Mouse (Mus musculus): ENCODE results near the gene Castor1. TPM values are rescaled to one million over a fixed set of nuclear protein-coding genes. Genes with fewer than 3 reads are reported as not detected.
A peak's percentile ranks its signal among the peaks of the same experiment; 100 is the strongest.

Castor1 gene
- polyA plus RNA-seq, 1 experiment from 2014 or later: 3.1 TPM

DNA sequence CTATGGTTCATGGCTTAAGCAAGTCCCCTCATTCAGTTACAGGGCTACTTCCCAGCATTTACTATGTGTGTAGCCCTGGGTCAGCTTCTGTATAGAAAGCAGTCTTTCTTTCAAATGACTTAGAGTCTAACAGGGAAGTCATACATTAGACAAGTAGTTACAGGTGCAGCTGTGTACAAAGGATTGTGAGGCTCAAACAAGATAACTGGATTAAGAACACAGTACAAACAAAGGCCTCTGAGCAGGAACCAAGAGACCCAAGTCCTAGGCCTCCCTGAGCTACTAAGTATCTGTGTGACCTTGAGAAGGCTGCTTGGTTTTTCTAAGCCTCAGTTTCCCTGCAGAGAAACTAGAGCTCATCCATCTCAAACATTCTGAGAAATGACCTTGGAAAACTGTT lies 24.6 kb upstream of the Castor1 start:
- H3K4me2 ChIP-seq (replicated peaks): no peak overlapping the region
- H3K27ac ChIP-seq: no peak overlapping the region
- H3K36me3 ChIP-seq: no peaks in the 10 kb centered on the region
- no peaks in the 10 kb centered on the region for H3K9me3 ChIP-seq
- H3K4me3 ChIP-seq (replicated peaks): no peak overlapping the region
- no peak for ATAC-seq
- H3K27me3 ChIP-seq (replicated peaks): no peaks in the 10 kb centered on the region
- H3K4me1 ChIP-seq (replicated peaks): peaks cover 27% of the 10 kb centered on the region
- H3K9ac ChIP-seq: no peak overlapping the region

DNA sequence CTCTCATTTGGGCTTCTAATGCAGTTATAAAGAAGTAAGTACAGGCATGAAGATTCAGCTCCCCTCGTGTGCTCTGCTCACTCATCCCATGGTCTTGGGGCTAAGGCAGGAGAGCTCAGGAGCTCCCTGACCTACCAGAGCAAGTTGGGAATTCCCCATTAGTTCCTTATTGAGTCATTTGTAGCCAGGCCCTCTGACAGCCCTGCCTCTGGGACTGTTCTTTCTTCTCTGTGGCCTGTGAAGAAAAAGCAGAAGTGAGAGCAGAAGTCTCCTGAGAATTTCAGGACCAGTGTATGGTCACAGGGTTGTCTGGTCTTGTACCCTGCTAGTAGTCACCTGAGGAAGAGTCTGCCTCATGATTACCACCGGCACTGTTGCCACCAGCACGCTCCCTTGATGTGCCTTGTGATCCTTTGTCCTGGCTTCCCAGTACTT lies 22.4 kb upstream of the Castor1 start:
- Histone ChIP-seq H3K9ac (no peak overlapping the region), H3K27ac (no peak overlapping the region), H3K9me3 (no peaks in the 10 kb centered on the region), H3K4me2 (replicated peaks) (no peak overlapping the region), H3K36me3 (no peaks in the 10 kb centered on the region), H3K4me1 (replicated peaks) (peaks cover 22% of the 10 kb centered on the region; the same call in 1 of the 2 replicates), H3K4me3 (replicated peaks) (no peak overlapping the region), H3K27me3 (replicated peaks) (no peaks in the 10 kb centered on the region)
- no peak for ATAC-seq
- WGBS: 80% methylated on average over 3 of the region's 3 CpGs

DNA sequence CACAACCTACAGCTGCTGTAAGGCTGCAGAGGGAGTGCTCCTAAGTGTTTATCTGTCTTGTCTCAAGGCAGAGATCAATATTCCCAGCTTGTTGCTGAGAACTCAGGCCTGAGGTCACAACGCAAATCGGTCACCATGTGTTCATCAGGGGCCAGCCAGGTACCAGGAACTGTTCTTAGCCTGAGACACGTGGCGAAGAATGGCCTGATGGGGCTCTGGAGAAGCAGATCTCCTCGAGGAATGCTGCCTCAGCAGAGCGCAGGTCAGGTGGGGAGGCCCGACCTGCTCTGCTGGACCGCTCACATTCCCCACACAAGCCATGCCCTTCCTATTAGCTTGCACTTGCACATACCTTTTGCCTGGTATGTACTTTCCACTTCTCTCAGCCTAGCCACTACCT lies 21.4 kb upstream of the Castor1 start:
- Histone ChIP-seq H3K36me3 (no peaks in the 10 kb centered on the region), H3K4me3 (replicated peaks) (no peak overlapping the region), H3K9ac (no peak overlapping the region), H3K27me3 (replicated peaks) (no peaks in the 10 kb centered on the region), H3K27ac (no peak overlapping the region), H3K4me2 (replicated peaks) (no peak overlapping the region), H3K9me3 (no peaks in the 10 kb centered on the region), H3K4me1 (replicated peaks) (peaks cover 17% of the 10 kb centered on the region; the same call in 1 of the 2 replicates)
- peak; percentile 80 for ATAC-seq
- 37% methylated on average over 8 of the region's 8 CpGs for WGBS

DNA sequence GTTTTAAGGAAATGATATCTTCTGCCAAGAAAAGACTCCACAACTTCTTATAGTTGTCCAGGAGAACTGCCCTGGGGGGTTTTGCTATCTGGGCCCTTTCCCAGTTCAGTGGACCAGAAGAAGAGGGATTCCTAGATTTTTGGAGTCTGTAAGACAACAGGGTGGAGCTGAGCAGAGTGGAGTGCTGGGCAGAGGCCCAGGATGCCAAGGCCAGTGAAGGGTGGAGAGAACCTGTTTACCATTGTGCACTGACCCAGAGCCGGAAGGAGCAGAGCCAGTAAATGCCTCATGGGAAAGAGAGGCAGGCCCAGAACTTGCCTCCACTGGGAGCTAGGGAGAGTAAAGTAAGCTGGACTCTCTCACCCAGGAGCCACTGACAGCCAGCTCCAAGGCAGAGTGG lies 20.3 kb upstream of the Castor1 start:
- Histone ChIP-seq H3K9me3 (no peaks in the 10 kb centered on the region), H3K27me3 (replicated peaks) (no peaks in the 10 kb centered on the region), H3K4me1 (replicated peaks) (peaks cover 10% of the 10 kb centered on the region; the same call in 1 of the 2 replicates), H3K27ac (no peak overlapping the region), H3K4me3 (replicated peaks) (no peak overlapping the region), H3K9ac (no peak overlapping the region), H3K4me2 (replicated peaks) (no peak overlapping the region), H3K36me3 (no peaks in the 10 kb centered on the region)
- 61% methylated on average over 1 of the region's 1 CpGs for WGBS
- no peak for ATAC-seq

DNA sequence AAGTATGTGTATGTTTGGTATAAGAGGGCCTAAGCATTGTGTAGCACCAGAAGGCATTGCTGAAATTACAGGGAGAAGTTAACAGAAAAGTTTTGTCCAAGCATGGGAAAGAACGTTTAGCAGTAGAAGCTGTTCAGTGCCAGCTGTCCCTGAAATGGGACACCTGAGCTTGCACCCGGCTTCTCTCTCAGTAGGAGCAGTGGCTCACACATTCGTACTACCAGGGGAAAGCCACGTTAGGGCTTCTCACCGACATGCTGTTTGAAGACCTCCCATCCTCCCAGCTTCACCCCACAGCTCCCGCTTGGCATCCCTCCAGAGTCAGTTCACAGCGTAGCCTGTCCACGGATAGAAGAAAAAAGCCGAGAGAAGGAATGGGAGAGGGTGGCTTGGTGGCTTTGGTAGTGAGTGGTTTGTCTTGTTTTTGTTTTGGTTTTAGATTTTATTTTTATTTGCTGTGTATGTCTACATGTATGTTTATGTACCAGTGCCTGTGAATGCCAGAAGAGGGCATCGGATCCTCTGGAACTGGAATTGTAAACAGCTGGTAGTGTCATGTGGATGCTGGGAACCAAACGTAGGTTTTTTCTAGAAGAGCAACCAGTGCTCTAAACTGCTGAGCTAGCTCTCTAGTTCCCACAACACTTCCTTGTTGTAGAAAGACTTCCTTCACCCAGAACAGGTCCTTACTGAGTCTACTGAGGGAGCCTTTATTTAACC lies 15.9 kb upstream of the Castor1 start:
- WGBS: 60% methylated on average over 11 of the region's 11 CpGs
- Histone ChIP-seq H3K9me3 (no peaks in the 10 kb centered on the region), H3K4me2 (replicated peaks) (no peak overlapping the region), H3K27me3 (replicated peaks) (no peaks in the 10 kb centered on the region), H3K36me3 (no peaks in the 10 kb centered on the region), H3K27ac (no peak overlapping the region), H3K4me1 (replicated peaks) (peaks cover 10% of the 10 kb centered on the region; the same call in 1 of the 2 replicates), H3K9ac (no peak overlapping the region), H3K4me3 (replicated peaks) (no peak overlapping the region)
- ATAC-seq: no peak

DNA sequence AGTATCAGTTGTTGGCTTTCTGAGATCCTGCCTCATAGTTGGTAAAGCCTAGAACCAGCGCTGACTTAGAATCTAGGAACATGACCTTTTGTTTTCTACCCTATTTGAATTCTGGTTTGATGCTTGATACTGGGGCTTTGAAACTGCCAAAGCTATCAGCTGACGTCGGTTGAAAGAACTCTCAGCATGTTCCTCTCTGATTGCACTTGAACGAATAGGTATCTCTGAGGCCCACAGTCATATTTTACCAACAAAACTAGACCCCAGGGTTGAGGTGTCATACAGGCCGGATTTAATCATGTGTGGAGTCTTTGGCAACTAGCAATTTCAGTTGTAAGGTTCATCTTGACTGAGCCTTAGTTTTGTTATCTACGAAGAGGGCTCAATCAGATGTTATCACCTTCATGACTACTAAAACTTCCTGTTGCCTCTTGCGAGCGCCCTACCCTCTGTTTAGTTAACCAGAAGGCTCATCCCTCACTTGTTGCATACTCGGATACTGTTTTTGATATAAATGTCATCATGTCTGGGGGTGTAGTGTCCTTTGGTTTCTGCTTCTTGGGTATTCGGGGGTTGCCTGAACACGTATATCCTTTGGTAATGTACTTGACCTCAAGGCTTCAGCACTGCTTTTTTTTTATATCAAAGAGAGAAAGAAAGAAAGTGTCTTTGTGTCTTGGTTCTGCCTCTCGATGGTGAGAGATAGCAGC lies 14.9 kb upstream of the Castor1 start:
- WGBS: 75% methylated on average over 12 of the region's 12 CpGs
- Histone ChIP-seq H3K4me2 (replicated peaks) (no peak overlapping the region), H3K9ac (no peak overlapping the region)

DNA sequence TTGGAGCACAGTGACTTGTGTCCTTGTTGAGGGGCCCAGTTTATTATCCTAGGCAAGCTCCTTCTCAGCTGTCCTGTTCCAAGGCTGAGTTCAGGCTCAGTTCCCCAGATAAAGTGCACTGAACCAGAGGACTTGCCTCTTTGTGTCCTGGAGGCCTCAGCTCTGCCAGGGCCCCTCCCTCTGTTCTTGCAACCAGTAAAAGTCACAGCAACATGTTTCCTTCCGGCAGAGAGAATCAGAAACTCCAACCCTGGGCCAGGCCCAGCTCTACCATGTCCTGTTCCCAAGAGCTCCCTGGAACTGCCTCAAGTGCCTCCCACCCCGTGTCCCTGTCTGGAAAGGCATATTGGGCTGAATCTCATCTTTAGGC lies 14.3 kb upstream of the Castor1 start:
- peak; percentile 91 for ATAC-seq
- no peak overlapping the region for H3K4me3 ChIP-seq (replicated peaks)
- H3K9ac ChIP-seq: no peak overlapping the region
- H3K27me3 ChIP-seq (replicated peaks): no peaks in the 10 kb centered on the region
- no peaks in the 10 kb centered on the region for H3K9me3 ChIP-seq
- H3K4me1 ChIP-seq (replicated peaks): peaks cover 6% of the 10 kb centered on the region; the same call in 1 of the 2 replicates
- no peaks in the 10 kb centered on the region; the same call in 1 of the 2 replicates for H3K36me3 ChIP-seq
- 40% methylated on average over 2 of the region's 2 CpGs for WGBS
- no peak overlapping the region for H3K4me2 ChIP-seq (replicated peaks)
- H3K27ac ChIP-seq: peak overlapping the region; percentile 71

More for the DNA sequence above, 14.9 kb upstream of the Castor1 start:
- H3K36me3 ChIP-seq: no peaks in the 10 kb centered on the region; the same call in 1 of the 2 replicates
- H3K4me3 ChIP-seq (replicated peaks): no peak overlapping the region
- no peaks in the 10 kb centered on the region for H3K27me3 ChIP-seq (replicated peaks)
- peak overlapping the region; percentile 71 for H3K27ac ChIP-seq
- H3K4me1 ChIP-seq (replicated peaks): peaks cover 6% of the 10 kb centered on the region; the same call in 1 of the 2 replicates
- ATAC-seq: no peak
- H3K9me3 ChIP-seq: no peaks in the 10 kb centered on the region

DNA sequence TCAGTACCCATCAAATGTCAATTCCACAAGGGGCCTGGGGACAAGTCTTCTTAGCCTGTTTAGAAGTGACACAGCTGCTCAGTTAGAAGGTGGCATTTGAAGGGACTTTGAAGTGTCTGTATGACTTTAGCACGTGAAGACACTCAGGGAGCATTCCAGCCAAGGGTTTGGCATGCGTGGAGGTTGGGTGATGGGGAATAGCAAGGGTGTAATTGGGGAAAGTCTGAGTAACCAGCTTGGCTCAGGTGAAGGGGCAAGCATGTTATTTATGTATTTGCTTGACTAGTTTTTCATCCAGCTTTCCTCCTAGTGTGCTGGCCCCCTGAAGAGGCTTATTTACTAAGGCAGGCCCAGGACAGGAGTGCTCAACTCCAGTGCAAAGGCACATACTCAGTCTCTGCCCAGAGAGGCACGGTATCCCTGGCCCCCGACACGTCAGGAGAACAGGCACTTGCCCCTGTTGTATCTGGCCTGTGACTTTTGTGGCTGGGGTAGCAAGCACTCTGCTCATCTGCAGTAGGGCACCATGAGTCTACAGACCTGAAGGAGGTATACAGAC lies 12.8 kb upstream of the Castor1 start:
- H3K9ac ChIP-seq: no peak overlapping the region
- H3K4me3 ChIP-seq (replicated peaks): no peak overlapping the region
- H3K9me3 ChIP-seq: no peaks in the 10 kb centered on the region
- H3K4me1 ChIP-seq (replicated peaks): peaks cover 6% of the 10 kb centered on the region; the same call in 1 of the 2 replicates
- peaks cover 5% of the 10 kb centered on the region for H3K36me3 ChIP-seq
- no peak overlapping the region for H3K4me2 ChIP-seq (replicated peaks)
- ATAC-seq: no peak
- no peak overlapping the region for H3K27ac ChIP-seq
- WGBS: 81% methylated on average over 5 of the region's 5 CpGs
- H3K27me3 ChIP-seq (replicated peaks): no peaks in the 10 kb centered on the region

DNA sequence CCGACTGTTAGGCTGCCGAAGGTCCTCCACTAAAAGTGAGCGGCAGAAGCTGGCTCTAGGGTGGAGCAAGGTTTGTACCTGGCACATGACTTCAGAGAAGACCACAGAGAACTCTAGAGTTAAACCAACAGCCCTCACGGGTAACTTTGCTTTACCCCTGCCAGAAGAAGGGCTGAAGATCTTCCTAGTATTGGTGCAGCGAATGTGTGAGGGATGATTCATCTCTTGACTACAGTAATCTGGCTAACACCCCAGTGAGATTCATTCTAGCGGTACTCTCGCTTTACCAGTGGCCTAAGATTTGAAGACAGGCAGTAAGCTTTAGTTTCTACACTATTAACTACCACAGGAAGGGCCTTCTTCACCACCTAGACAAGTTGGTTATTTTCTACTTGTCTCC lies 12.1 kb upstream of the Castor1 start:
- no peak overlapping the region for H3K4me2 ChIP-seq (replicated peaks)
- no peak overlapping the region for H3K4me3 ChIP-seq (replicated peaks)
- WGBS: 85% methylated on average over 7 of the region's 7 CpGs
- peaks cover 5% of the 10 kb centered on the region for H3K36me3 ChIP-seq
- peaks cover 6% of the 10 kb centered on the region; the same call in 1 of the 2 replicates for H3K4me1 ChIP-seq (replicated peaks)
- no peak overlapping the region for H3K27ac ChIP-seq
- no peak for ATAC-seq
- H3K27me3 ChIP-seq (replicated peaks): no peaks in the 10 kb centered on the region
- H3K9ac ChIP-seq: no peak overlapping the region
- no peaks in the 10 kb centered on the region for H3K9me3 ChIP-seq

DNA sequence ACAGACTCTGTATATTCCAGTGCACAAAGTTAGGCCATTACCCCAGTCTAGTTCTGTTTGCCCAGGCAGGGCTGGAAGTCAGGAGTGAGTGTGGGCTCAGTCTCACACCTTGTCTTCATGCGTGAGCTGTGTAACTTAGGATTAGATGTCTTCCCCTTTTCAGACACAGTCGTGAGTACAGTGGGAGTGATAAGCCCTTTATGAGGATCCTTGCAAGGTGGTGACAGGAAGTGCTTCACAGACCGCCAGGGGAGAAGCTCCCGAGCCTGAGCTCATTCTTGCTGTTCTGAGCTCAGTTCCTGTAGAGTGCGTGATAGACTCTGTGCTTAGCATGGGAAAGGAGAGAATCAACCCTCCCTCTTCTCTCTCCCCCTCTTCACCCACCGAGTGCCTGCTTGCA lies 11.5 kb upstream of the Castor1 start:
- no peak for ATAC-seq
- 62% methylated on average over 6 of the region's 6 CpGs for WGBS
- H3K4me2 ChIP-seq (replicated peaks): no peak overlapping the region
- no peaks in the 10 kb centered on the region for H3K9me3 ChIP-seq
- H3K36me3 ChIP-seq: peaks cover 9% of the 10 kb centered on the region
- no peak overlapping the region for H3K9ac ChIP-seq
- no peak overlapping the region for H3K27ac ChIP-seq
- no peaks in the 10 kb centered on the region for H3K27me3 ChIP-seq (replicated peaks)
- no peak overlapping the region for H3K4me3 ChIP-seq (replicated peaks)
- H3K4me1 ChIP-seq (replicated peaks): peaks cover 6% of the 10 kb centered on the region; the same call in 1 of the 2 replicates

DNA sequence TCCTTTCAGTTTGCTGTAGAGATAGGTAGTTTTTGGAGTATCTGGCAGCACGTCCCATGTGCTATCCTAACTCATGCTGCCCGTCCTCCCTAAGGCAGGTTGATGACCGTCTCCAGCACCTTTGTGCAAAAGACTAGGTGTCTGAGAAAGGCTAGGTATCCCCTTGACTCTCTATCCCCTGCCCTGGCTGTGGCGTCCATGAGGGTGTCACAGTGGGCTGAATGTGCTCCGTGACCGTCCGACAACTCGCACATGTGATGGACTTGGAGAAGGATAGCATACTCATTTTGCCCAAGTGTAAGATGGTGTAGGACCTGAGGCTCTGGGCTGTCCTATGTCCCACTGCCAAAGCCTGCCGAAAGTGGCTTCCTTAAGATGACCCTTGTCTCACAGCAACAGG lies 10.4 kb upstream of the Castor1 start:
- Histone ChIP-seq H3K4me1 (replicated peaks) (peaks cover 6% of the 10 kb centered on the region; the same call in 1 of the 2 replicates), H3K4me2 (replicated peaks) (no peak overlapping the region), H3K9ac (no peak overlapping the region), H3K4me3 (replicated peaks) (no peak overlapping the region), H3K27me3 (replicated peaks) (no peaks in the 10 kb centered on the region), H3K36me3 (peaks cover 17% of the 10 kb centered on the region), H3K27ac (no peak overlapping the region), H3K9me3 (no peaks in the 10 kb centered on the region)
- WGBS: 92% methylated on average over 9 of the region's 9 CpGs
- no peak for ATAC-seq

DNA sequence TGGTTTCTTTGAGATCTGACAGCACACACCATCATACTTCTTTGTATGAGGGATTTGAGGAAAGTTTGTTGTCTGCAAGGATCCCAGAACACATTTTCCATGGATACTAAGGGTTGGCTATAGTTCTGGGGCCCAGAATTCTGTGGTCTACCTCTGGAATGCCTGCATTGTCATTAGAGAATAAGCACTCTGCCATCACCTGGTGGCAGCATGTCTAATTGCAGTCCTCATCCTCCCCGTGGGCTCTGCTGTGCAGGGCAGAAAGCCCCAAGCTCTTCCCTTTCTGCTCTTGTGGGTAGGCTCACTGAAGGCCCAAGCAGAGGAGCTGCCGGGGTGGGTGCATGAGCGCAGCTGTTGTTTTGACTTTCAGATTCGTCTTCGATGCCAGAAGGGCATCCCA lies 8.5 kb upstream of the Castor1 start:
- no peak overlapping the region for H3K9ac ChIP-seq
- H3K4me2 ChIP-seq (replicated peaks): no peak overlapping the region
- no peaks in the 10 kb centered on the region for H3K9me3 ChIP-seq
- no peaks in the 10 kb centered on the region for H3K4me1 ChIP-seq (replicated peaks)
- no peak overlapping the region for H3K27ac ChIP-seq
- H3K4me3 ChIP-seq (replicated peaks): no peak overlapping the region
- ATAC-seq: no peak
- no peaks in the 10 kb centered on the region for H3K27me3 ChIP-seq (replicated peaks)
- H3K36me3 ChIP-seq: peaks cover 26% of the 10 kb centered on the region
- WGBS: 74% methylated on average over 5 of the region's 5 CpGs

Data from intestine, embryonic 15.5 days (tissue).